Mouse (Mus musculus) cerebellum, postnatal 36 days (tissue): ENCODE results near the gene Rnf144a.

Source experiments
- DNase-seq, 2 experiments: peaks; one replicate each; pipeline ENCODE4 v3.0.0; 2021 to 2022; ENCODE audit warnings: mixed read lengths in 2 of 2

Rnf144a gene

GRCm38 (mm10) chr12:26404781-26405702 lies 10.0 kb downstream of the Rnf144a start:
- DNase-seq, result peak; percentile 50 to 53

DNA sequence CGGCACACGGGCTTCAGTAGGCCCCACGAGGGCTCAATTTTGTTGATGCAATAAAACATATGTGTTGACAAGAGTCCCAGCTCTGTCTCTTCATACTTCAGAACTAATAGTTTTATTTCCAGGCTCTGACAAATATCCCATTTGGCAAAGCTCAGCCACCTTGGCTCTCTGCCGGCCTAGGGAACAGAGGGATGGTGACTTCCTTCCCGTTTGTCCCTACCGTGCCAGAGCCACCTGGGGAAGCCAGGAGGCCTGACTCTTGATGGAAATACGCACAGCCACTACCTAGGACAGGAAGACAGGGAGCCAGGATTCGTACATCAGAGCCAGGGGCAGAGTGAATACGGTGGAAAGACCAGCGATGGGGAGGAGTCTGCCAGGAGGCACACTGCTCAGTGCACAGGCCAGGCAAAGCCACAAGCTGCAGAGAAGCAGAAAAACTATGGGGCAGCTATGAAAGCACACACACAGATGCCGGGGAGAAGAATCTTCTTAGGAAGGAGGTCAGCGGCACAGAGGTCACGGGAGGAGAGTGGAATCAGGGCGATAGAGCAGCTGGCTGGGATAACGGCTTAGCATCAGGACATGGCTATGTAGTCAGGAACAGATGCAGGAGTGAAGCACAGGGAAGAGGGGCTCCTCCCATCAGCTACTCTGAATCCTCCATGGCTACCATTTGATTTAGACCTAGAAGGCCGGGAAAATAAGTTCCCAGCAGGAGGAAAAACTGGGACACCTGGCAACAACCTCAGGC lies 11.5 kb downstream of the Rnf144a start:
- peak; percentile 89 to 90 for DNase-seq

DNA sequence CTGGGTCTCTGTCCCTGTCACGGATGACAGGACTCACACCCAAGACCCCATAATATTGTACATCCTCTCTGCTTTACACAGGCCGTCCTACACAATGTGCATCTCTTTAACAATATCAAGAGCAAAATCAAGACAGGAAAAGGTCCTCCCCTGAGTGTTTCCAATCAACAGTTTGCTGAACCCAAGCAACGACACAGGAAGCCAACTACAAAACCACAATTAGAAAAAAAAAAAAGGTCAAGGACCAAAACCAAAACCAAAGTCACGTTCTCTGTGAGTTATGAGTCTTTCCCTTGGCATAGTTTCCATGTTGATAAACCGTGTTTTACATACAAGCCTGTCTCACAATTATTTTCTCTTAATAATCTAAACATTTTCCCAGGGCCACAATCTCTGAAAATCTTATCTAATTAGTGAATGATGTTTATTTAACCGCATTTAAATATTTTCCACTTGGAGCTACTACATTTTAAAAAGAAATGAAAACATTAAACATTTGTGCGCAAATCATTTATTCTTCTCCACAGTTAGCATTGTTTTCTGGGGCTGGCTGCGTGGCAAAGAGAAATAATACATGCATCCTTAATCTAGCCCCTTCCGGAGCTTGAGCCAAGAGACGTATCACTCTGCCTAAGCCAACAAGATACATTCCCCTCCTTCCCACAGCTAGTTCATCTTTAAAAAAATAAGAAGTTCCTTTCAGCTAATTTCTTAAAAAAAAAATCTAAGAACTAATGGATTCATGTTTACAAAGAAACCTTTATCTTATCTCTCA lies 13.2 kb downstream of the Rnf144a start:
- no peak for DNase-seq

DNA sequence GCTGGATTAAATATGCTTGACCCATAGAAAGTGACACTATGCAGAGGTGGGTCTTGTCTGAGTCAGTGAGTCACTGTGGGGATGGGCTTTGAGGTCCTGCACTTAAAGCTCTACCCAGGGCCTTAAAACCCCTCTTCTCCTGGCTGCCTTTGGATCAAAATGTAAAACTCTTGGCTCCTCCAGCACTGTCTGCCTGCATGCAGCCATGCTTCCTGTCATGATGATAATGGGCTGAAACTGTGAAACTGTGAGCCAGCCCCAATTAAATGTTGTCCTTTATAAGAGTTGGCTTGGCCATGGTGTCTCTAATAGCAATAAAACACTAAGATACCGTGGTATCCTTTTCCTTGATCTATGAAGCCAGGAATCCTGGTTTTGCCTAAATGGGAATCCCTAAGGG lies 13.8 kb downstream of the Rnf144a start:
- no peak for DNase-seq

DNA sequence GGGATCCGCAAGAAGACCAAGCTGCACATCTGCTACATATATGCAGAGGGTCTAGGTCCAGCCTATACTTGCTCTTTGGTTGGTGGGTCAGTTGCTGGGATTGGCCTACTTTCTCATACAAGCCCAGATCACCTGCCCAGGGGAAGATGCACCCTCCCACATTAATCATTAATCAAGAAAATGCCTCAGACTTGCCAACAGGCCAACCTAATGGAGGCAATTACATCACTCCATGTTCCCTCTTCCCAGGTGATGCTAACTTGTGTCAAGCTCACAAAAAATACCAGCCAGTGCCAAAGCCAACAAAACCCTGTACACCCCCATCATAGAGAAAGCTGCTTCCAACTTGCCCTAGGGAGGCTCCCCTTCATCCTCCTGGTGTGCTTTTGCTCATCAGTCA lies 14.3 kb downstream of the Rnf144a start:
- DNase-seq, result no peak

GRCm38 (mm10) chr12:26399391-26399790 lies 15.7 kb downstream of the Rnf144a start:
- DNase-seq, result no peak

- no peak for DNase-seq
These were observed 16.5 kb downstream of the Rnf144a start for GRCm38 (mm10) chr12:26398597-26398996.

DNA sequence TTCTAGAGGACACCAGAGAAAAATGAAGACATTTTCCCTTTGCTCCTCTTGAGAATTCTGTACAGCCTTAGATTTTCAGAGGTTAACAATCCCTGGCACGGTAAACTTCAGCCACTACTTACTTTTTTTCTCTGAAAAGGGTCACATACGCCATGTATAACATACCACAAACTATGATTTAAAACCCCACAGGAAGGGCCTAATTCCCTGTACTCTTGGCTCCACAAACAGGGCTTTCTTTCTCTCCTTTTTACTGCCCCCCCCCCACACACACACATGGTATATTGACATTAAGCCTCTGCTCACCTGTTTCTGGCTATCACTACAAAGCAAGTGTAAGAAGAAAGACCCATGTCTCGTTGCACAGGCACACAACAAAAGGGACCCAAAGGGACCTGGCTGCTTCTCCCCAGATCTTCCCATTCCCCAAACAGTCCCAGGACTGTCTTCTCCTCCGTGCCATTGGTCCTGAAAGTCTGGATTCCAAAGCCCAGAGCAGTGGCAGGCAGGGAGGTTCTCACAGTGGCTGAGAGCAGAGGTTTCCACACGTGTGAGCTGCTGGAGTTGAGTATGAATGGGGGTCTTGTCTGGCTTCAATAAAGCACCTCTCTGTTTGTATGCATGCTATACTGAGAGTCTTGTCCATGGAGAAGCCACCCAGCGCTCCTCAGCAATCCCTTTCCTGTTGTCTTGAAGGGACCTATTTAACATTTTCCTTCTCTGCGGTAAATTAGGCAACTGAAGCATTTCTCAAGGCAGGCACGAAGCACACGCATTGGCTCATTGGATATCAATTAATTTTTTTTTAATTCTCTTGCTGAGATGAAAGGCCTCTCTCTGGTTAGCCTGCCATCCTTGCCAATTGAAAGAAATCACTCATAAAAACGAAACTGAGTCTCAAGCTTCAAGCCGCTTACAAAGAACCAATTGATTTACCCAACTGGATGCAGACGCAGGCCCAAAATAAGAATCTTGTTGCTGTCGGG lies 20.3 kb downstream of the Rnf144a start:
- DNase-seq, result no peak

GRCm38 (mm10) chr12:26393291-26393690 lies 21.8 kb downstream of the Rnf144a start:
- no peak for DNase-seq

GRCm38 (mm10) chr12:26391162-26391561 lies 23.9 kb downstream of the Rnf144a start:
- DNase-seq, result no peak

- peak in 1 of 2 experiments; percentile 36 for DNase-seq
These were observed 27.5 kb downstream of the Rnf144a start for GRCm38 (mm10) chr12:26387523-26387922.

DNA sequence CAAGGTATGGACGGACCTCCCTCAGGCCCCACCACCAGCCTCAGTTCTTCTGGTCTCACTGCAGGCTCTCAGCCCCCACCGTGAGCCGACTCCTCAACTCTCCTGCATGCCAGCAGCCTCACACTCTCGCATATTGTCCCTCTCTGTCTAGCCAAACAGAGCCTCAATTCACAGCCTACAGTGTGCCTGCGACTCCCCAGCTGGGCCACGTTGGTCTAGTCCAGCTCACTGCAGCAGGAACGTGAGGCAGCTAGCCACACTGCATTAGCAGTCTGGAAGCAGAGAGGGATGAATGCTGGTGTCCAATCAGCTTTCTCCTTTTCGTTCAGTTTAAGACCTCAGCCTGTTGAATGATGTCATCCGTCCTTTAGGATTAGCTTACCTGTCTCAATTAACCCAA lies 28.1 kb downstream of the Rnf144a start:
- DNase-seq, result no peak

DNA sequence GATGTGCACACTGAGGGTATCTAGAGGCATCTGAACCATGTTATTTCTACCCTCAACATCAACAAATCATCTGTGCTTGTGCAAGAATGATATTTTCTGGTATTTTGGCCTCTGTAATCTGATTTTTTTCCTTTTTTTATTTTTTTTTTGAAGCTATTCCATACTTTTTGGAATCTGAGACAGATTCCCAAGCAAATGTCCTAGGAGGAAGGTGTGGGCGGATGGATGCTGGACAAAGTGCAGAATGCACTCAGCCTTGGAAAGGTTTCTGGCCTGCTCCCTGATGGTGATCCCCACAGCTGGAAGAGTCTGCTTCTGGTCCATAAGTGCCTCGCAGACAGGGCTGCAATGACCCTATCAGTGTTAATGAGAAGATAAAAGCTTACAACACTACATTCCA lies 28.9 kb downstream of the Rnf144a start:
- no peak for DNase-seq

DNA sequence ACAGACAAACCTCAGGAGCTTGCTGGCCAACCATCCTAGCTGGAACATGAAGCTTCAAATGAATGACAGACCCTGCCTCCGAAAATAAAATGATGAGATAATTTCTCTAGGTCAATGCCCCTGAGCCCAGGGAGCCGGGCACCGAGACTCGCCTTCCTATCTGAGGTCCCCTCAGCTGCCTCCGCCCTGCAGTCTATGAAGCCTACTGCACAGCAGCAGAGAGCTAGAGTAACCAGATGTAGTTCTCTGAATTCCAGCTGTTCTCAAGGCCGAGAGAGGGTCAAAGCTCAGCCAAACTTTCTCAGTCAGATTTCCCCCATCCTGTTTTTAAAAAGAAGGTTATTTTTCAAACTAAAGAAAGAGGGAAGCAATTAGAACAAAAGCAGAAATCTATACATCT lies 29.3 kb downstream of the Rnf144a start:
- no peak for DNase-seq

DNA sequence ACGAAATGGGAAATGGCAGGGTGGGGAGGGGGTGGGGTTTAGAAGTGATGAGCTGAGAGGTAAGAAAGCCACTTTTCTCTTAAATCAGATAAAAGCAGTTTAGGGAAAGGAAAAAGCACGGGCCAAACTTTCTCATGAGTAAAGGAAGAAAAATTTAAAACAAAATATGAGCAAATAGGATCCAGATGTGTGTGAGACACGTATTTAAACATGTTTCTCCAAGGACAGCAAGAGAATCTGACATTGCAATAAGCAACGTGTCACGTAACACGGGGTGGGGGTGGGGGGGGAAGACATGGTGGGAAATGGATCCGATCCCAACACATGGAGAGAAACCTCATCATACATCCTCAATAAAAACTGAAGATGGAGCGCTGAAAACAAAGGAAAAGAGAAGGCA lies 33.3 kb downstream of the Rnf144a start:
- DNase-seq, result no peak

GRCm38 (mm10) chr12:26379797-26380196 lies 35.3 kb downstream of the Rnf144a start:
- DNase-seq, result no peak

GRCm38 (mm10) chr12:26377691-26378090 lies 37.4 kb downstream of the Rnf144a start:
- no peak for DNase-seq

DNA sequence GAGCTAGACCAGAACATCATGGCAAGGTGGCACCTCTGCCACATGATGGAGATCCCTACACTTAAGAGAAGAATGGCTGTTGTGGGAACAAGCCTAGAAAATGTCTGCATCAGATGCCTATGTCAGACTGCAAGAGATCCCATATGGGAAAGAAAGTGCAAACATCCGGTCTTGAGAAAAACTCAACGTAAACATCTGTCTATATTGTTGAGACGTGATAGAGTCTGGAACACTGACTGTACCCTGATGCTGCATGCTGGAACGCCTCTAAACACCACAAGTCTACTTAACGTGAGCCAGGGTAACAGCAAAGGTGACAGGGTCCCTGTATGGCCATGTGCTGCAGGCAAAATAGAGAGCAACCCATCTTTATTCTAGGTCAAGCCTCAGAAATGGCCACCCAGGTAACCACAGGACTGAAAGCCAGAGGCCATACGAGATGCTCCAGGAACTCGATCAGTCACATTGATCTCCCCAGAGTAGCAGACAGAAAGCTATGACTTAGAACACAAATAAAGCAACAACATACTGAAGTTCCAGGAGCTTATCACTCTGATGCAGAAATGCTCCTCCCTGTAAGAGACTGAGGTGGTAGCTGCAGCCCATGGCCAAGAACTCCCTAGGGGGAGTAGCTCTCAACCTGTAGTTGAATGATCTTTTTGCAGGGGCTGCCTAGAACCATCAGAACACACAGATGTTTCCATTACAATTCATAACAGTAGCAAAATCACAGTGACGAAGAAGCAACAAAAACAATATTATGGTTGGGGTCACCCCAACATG lies 38.3 kb downstream of the Rnf144a start:
- DNase-seq, result no peak

DNA sequence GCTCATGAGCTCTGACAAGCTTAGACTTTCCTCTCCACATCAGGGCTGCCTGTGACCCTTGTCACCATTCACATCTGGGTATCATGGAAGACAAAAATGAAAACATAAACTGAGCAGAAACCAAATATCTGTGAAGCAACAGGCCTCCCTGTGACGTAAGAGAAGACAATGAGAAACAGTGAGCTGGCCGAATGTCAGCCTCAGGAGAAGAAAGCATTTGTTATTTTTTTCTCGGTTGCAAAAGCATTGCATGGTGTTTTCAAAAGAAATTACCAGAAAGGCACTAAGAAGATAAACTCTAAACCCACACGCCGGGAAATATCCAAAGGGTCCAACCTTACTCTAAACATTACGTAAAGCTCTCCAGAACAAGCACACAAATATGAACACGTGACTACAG lies 41.3 kb downstream of the Rnf144a start:
- DNase-seq, result no peak

GRCm38 (mm10) chr12:26370004-26370403 lies 45.0 kb downstream of the Rnf144a start:
- DNase-seq, result peak in 1 of 2 experiments; percentile 20

DNA sequence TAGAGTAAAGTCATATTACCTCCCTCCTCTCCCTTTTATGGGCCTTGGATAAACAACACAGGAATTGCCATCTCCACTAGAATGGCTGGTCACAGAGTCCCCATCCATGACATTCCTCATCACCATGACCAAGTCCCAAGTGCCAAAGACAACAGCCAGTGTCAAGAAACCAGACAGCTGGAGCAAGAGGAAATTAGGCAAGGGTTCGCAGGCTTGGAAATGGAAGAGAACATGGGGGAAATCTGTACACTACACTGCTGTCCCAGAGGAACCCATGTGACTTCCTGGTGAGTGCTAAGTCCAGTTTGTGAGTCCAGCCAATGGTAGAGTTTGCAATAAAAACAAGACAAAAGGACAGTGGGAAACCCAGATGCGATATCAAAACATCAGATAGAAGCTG lies 47.7 kb downstream of the Rnf144a start:
- no peak for DNase-seq
